Mouse (Mus musculus): Measurements from ENCODE around the gene Magi2. TPM values are rescaled to one million over a fixed set of nuclear protein-coding genes. Genes with fewer than 3 reads are reported as not detected.

Gene Magi2
- total RNA-seq, 2 experiments from 2014 or later: 0.51 TPM; not detected in 1

DNA sequence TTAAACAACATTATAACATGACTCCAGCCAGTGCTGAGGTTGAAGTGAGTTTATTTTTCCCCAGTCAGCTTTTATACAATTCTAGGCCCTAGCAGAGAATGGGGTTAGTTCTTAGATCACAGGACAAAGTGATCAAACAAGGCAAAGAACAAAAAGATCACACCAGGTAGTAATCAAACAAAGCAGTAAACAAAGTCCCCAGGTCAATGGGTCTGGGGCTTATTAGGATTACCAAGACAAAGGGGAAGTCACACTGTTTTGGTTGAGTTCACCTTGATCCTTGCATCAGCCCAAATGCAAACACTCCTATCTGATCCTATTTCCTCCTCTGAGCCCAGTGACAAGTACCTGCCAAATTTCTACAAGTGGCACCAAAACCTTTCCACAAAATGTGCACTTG, 1190.5 kb downstream of the Magi2 start:
- no peak for ATAC-seq (replicated peaks; ENCODE audit: low FRiP score, poor library complexity, severe bottlenecking)

DNA sequence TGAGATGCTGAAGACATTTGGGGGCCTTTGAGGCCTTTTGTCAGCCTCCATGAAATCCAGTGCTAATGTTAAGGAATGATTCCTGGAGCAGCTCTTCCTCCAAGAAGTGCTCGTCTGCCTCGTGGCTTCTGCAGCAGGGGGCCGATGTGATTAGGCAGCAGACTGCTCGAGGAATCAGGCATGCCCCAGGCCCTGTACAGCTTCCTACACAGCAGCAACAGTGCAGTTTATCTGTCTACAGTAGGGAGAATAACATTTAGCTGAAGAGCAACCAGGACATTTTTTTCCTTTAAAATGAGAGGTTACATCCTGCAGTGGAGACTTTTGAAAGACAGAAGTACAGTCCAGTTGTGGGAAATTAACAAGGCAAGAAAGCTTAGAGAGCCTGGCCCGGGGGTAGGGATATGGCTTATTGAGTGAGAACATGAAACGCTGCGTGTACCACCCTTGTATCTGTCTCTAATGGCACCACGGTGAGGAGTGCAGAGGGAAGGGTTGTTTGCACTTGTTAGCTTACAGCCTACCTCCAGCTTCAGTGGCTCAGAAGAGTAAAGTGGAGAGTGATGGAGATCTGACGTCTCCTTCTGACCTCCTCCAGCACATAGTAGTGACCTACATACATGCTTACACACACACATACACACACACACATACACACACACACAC, 1205.4 kb downstream of the Magi2 start:
- ATAC-seq (replicated peaks; ENCODE audit: low FRiP score, poor library complexity, severe bottlenecking): no peak

DNA sequence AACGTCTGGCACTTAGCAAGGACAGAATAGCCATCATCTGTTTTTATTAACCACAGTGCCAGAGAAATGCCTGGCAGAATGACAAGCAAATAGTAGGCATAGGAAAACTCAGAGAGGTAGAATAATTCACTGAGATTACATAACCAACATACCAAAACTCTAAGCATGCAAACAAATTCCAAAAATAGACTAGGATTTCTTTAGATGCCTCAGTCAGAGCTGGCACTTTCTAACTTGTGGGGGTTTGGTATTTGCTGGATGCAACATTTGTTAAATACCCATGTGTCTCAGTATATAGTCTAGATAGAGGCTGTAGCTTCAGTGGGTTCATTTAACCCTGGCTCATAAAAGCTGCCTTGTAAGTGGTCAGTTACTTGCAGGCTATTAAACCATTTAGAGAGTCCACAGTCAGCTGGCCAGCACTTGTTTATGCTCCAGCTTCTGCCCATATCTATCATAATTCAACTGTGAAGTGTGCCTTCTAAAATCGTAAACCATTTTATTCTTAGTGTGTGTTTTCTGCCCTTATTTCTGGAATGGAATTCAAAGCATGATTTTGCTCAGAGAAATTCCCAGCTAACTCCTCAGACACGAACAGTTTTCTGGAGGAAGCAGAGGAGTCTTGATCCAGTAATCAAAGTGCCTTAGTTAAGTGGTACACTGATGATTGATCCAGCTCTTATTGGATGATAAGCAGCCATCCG, 1219.8 kb downstream of the Magi2 start:
- ATAC-seq (replicated peaks; ENCODE audit: low FRiP score, poor library complexity, severe bottlenecking): no peak

DNA sequence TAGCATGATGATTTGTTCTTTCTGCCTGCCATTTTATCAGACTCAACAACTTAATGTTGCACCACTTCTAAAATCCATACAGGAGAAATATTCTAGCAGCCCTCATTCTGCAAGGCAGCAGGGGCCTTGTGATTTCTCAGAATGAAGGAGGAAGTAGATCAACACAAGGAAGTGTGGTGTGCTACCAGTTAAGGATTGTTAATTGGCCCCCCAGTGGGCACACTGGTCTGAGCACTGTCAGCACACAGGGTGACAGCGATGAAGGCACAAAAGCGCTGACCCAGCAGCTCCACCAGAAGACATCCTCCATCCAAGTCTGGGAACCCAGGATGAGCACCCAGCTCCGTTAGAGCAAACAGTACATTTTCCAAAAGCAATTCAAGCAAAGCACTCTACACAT, 1229.3 kb downstream of the Magi2 start:
- no peak for ATAC-seq (replicated peaks; ENCODE audit: low FRiP score, poor library complexity, severe bottlenecking)

DNA sequence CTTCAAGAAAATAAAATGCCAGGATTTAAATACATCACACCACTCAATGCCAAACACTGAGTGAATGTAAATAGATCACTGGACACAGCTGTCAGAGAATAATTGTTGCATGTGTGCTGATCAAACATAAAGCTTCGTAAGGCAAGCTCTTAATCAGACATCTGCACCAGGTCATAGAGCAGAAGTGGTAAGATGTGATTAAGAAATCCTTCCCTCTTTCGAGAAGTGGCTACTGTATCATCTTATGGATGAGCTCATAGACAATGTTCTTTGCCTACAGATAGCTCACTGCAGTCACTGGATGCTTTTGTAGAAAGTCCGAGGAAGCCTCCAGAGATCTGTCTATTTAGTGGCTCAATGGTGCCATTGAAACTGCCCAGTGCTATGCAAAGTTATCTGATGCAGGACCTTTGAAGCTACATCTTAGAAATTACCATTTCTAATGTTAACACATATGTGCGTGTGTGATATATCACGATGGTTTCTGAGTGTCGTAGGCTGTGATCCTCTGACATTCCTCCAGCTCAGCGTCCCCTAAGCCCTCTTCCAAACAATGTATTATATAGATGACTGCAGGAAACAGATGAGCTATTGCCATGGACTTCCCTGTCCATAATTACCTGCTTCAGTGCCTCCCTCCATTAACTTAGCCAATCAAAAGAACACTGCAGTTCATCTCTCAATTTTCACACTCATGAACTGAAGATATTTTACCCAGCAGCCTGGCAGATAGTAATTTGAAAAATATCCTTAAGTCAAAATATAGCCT, 1231.1 kb downstream of the Magi2 start:
- ATAC-seq (replicated peaks; ENCODE audit: low FRiP score, poor library complexity, severe bottlenecking): no peak

DNA sequence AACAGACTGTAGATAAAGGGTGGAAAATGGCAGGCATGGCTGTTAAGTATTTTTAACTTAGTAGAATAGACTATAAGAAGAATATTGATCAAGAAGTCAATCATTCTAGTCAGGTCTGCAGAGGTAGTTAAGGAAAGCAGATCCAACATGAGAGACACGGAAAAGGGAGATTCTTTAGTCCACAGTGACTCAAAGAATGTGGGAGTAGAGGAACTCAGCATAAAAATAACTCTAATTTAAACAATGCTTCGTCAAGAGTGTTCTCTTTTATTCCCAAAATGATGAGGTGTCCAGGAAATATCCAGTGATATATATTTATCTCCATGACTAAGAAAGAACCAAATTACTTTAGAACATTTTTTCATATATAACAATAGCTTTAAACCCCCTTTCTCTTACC, 1234.9 kb downstream of the Magi2 start:
- ATAC-seq (replicated peaks; ENCODE audit: low FRiP score, poor library complexity, severe bottlenecking): no peak

DNA sequence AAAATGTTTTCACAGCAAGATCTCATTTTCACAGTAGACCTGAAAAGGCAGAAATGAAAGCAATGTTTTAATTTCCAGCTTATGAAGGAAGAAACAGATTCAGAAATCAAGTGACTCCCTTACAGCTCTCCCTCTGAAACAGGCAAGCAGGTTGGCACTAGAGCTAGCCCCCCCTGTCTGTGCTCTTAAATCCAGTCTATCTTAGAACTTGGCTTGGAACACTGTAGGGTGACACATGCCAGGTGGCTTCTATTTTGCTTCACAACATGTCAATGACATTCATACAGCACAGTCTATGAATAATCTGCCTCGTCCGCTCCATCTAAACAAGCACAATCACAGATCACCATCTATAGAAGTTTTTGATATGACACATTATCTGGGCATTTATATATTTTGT, 1235.5 kb downstream of the Magi2 start:
- no peak for ATAC-seq (replicated peaks; ENCODE audit: low FRiP score, poor library complexity, severe bottlenecking)

DNA sequence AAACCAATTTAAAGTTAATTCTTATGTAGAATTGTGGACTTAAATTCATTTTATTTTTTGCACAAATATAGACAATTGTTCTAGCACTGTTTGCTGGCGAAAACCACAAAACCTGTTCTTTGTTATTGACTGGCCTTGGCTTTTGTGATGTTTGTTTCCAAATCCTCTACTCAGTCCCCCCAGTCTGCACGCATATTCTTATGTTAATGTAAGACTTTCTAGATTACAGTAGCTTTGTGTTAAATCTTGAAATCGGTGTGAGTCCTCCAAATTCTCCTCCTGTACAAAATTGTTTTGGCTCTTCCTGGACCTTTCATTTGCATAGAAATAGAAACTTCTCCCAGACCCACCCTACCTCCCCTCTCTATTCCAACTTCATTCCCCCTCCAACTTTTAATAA, 1242.9 kb downstream of the Magi2 start:
- ATAC-seq (replicated peaks; ENCODE audit: low FRiP score, poor library complexity, severe bottlenecking): no peak

DNA sequence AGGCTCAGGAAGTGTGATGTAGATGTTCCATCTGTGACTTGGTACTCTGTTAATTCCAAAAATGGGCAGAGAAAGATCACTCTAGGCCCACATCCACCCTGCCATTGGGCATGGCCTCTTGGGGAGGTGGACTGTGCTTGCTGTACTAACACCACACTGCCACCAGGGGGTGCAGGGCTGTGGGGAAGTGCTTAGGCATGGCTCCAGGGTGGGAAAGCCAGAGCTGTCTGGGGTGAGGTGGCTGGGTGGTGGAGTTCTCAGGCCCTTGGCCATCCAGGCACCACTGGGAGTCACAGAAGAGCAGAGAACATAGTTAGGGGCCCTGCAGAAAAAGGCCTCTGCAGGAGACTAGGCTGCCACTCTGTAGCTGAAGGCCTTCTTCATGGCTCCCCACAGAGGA, 1243.6 kb downstream of the Magi2 start:
- no peak for ATAC-seq (replicated peaks; ENCODE audit: low FRiP score, poor library complexity, severe bottlenecking)

DNA sequence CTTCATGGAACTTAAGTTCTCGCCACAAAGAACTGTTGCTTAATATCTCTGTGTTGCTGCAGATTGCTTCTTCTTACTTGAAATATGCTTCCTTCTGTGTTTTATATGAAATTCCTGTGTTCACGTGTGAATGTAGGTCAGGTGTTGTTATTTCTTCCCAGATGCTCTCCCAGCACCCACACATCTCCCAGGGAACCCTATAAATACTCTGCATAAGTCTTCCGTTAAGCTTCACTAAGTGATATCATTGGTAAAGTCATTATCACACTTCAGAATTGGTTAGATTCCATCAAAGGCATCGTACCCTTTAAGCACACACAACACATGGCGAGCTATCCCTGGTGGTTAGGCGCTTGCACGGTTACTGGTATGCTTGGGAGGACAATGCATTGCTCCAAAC, 1257.7 kb downstream of the Magi2 start:
- no peak for ATAC-seq (replicated peaks; ENCODE audit: low FRiP score, poor library complexity, severe bottlenecking)

DNA sequence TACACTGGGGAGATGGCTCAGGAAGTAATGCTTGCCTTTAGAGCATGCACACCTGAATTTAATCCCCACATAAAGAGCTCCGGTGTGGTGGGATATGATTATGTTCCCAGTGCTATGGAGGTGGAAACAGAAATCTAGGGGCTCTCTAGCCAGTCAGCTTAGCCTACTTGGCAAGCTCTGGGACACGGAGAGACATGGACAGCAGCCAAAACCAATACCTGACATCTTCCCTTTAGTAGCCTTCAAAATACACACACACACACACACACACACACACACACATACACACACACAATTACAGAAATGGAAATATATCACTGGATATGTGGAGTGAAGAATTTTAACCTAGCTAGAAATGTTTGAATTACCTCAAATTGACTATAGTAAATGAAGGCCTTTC, 1265.1 kb downstream of the Magi2 start:
- no peak for ATAC-seq (replicated peaks; ENCODE audit: low FRiP score, poor library complexity, severe bottlenecking)

DNA sequence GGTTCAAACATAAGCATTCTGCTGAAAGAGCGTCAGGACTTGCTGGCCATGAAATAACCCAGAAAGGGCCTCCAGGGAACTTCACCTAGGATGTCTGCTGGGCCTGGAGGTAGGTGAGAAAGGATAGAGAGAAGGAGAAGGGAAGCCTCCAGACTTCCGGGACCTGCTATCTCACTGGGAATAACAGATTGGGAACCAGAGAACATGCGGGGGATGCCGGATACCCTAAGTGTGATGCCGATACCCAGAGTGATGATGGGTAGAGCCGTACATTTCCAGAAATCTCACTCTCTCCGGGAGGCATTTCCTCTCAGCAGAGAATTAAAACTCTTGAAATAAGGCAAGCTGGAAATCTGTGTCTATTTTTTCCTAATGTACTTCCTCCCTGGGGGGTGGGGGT, 1265.8 kb downstream of the Magi2 start:
- ATAC-seq (replicated peaks; ENCODE audit: low FRiP score, poor library complexity, severe bottlenecking): no peak

DNA sequence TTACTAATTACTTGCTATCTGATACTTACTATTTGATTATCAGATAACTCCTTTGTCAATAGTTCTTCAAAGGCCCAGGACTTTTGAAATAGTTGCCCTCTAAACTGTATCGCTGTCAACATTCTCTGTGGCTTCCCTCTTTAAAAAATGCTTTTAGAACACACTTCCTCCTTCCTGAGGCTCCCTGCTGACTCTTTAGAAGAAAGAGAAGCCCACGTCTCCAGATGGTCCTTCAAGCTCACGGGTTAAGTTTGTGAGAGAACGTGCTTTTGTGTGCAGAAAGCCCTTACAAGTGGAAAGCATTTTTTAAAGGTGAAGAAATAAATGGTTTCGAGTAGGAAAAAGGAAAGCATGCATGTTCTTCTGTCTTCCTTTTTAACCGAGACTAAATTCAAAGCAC, 1267.2 kb downstream of the Magi2 start:
- no peak for ATAC-seq (replicated peaks; ENCODE audit: low FRiP score, poor library complexity, severe bottlenecking)

DNA sequence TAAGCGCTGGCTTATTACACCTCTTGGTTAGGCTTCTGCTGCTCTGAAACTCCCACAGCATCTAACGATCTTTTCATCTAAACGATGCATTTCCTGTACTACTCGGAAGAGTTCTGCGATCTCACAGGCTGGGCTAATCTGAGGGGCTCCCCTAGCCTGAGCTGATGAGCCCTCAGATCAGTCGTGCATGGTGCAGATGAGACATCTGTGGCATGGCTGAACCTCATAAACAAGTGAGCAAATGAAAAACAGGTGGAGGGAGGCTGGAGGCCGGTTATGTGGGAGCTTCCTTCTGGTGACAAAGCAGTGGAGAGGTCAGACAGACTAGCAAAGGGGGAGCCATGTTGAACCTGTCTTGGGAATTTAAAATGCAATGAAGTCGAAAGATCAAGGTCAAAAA, 1270.1 kb downstream of the Magi2 start:
- ATAC-seq (replicated peaks; ENCODE audit: low FRiP score, poor library complexity, severe bottlenecking): no peak

DNA sequence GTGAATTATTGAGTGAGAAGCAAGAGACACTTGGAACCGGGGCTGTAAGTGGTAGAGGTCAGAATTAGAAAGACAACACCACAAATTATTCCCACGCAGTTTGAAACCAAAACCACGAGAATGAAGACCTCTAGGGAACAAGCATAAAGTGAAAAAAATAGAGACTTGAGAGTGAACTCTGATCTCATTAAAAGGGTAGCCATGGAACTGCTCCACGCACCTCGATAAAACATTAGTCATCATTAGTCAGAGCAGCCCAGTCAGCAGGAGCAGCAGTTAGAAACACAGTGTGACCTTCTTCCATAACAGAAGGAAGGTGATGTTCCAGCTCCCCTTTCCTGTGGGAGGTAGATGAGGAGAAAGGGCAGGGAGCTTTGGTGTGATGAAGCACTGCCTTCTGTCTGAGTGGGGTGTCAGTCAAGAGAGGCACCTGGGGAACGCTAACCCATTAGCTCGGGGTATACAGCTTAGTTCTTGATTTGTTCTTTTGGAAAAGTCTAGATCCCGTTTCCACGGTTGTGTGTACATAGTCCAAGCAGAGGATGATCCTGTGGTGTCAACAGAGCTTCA, 1272.3 kb downstream of the Magi2 start:
- no peak for ATAC-seq (replicated peaks; ENCODE audit: low FRiP score, poor library complexity, severe bottlenecking)

DNA sequence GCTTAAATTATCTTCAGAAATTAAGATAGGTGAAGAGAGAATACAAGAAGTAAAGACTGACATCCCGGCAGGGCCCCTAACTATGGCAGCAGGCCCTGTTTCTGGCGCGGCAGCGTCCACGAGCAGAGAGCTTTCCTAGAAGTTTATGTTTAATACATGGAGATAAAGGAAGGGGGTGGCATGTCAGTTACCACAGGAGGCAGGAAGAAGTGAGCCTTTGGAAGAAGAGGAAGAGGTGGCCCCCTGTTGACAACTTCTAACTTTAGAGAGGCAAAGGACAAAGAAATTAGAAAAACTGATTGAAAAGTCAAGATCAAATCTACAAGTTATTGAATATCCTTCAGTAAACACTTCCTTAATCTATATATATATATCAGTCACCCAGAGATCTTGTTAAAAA, 1281.8 kb downstream of the Magi2 start:
- ATAC-seq (replicated peaks; ENCODE audit: low FRiP score, poor library complexity, severe bottlenecking): no peak

DNA sequence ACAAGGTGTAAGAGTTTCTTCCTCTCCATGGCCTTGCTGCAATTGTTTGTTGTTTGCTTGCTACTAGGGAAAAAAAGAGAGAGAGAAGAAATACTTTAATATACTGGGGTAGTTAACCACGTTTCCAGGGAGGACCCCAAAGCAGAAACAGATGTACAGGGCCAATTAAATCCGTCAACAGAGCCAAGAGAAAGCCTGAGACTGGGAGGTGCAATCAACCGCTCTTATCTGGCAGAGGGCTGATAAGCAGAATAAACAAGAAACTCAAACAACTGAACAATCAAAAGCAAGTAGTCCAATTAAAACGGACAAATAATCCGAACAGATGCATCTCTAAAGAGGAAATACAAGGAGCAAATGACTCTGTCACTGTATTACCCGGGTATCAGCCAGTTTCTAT, 1282.8 kb downstream of the Magi2 start:
- ATAC-seq (replicated peaks; ENCODE audit: low FRiP score, poor library complexity, severe bottlenecking): no peak

DNA sequence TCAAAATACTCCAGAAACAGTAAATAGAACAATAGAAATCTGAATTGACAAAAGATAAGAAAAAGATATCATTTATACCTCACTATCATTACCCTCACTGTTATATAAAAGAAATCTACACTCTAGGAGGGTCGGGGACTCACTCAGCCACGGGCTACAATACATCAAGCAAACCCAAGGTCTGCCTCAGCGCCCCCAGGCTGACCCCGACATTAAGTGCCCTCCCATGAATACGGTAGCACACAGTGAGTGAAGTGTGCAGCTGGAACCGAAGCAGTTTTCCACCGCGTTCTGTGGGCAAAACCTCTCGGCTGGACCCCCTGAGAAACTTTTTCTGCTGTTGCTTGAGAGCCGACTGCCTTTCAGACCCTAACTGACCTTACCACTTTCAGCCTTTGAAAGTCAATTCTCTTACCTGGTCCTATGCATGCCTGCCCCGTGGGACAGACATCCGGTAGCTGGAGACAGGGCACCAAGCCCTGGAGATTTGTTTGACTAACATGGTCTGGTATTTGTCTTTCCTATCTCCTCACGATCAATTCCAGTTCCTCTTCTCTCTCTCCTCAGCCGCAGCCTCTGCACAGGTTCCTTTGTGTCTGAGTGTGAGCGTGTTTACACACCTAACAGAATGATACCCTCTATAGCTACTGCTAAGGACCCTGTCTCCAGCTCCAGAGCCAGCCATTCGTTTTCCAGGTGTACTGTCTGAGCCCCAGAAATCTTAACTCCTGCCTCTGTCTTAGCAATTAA, 1285.7 kb downstream of the Magi2 start:
- no peak for ATAC-seq (replicated peaks; ENCODE audit: low FRiP score, poor library complexity, severe bottlenecking)

DNA sequence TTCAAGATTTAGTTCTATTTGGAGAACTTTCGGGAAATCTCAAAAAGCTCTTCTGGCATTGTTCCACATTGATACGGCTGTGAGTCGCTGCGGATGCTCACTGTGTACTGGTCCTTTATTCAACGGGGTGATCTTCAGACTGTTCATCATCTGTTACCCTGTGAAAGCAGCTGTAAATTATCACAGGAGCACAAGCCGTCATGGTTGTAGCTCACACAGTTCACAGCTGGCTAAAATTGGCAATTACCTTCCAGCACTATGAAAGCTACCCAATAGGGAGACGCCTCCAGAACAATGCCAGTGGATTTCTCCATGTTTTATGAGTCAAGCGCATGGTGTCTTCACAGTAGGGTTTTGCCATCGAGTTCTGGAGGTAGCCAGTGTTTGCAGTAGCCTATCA, 1294.8 kb downstream of the Magi2 start:
- no peak for ATAC-seq (replicated peaks; ENCODE audit: low FRiP score, poor library complexity, severe bottlenecking)

DNA sequence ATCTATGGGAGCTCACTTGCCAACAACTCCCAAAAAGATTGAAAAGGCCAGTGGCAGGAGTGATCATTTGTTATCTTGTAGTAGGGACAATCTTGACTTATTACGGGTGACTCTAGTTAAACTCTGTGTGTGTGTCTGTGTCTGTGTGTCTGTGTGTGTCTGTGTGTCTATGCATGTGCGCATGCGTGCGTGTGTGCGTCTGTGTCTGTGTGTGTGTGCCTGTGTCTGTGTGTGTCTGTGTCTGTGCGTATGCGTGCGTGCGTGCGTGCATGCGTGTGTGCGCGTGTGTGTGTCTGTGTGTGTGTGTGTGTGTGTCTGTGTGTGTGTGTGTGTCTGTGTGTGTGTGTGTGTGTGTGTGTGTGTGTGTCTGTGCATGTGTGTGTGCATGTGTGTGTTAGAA, 1295.2 kb downstream of the Magi2 start:
- no peak for ATAC-seq (replicated peaks; ENCODE audit: low FRiP score, poor library complexity, severe bottlenecking)

All from erythroblast, adult 5-6 weeks (primary cell).